21 mouse cellular contexts compared by ENCODE assay signal in the genomic region with DNA sequence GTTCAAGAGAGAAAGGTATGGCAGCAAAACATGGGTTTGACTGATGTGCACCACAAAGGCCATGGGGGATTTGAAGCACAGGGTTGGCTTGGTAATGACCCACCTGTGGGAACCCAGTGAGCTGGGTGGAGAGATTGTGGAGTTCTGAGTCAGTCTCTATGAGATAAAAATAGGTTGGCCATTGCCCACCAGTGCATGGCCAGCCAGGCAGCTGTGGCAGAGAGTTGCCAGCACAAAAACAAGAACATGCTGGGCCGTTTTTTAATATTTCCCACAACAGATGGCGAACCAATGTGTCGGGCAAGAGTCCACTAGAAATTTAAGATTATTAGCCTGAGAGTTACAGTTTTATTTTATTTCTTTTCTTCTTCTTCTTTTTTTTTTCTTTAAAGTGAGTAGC.
DNase-seq lines count a peak whose midpoint lies in the region; TF ChIP-seq lines count a peak whose summit lies in the region.
"Had no signal": no experiment of that assay in that cellular context is flagged by ENCODE, and none has a peak within 500 bp of the region (broad histone marks: within the 10 kb centered on the region; RNA-seq: fewer than 3 reads in every experiment).

No protein-coding gene starts in this region.

- no peaks in the 10 kb centered on the region for H3K4me1 ChIP-seq in cerebellum, adult 2 months (ENCODE audit: control insufficient read depth, insufficient read depth, low read length)
- H3K4me1 ChIP-seq: embryonic facial prominence, embryonic 10.5 days; embryonic facial prominence, embryonic 13.5 days; forebrain, embryonic 10.5 days; forebrain, embryonic 13.5 days; hindbrain, embryonic 12.5 days; hindbrain, embryonic 15.5 days had no signal

- TF ChIP-seq POLR2A in cerebellum, adult 2 months (IDR thresholded peaks at IDR 0.05; ENCODE audit: borderline replicate concordance, insufficient read depth, low read length): no peak

- peak; percentile 23 to 37 for DNase-seq in cerebellum, postnatal 14 days
- DNase-seq in cerebellum, adult 2 months: no peak
- DNase-seq in gastrocnemius, postnatal 25 days: peak; percentile 15
- no peak for DNase-seq in gastrocnemius, adult 18-20 months (ENCODE audit: low spot score)
- peak; percentile 9 for DNase-seq in fibroblast of lung, adult 2 months (ENCODE audit: low read depth)
- DNase-seq in frontal cortex, postnatal 14 days (ENCODE audit: low spot score in 2 of 2): no peak
- DNase-seq: adrenal gland, adult 2 months; adrenal gland, postnatal 14 days; B cell, adult 2 months; cerebellum, adult 11 months; cerebellum, adult 8-10 months; embryo, embryonic 11 days; heart, adult 11 months; kidney, adult 2 months had no signal

- H3K4me3 ChIP-seq in cerebellum, adult 2 months (replicated peaks; ENCODE audit: insufficient read depth, low read depth, low read length): no peak overlapping the region
- H3K4me3 ChIP-seq: embryonic facial prominence, embryonic 10.5 days; embryonic facial prominence, embryonic 13.5 days; erythroblast, embryonic 14.5 days; forebrain, embryonic 10.5 days; forebrain, embryonic 13.5 days; hindbrain, embryonic 12.5 days; hindbrain, embryonic 15.5 days had no signal

- H3K27me3 ChIP-seq in cerebellum, adult 2 months (ENCODE audit: control insufficient read depth, insufficient read depth, low read length): no peaks in the 10 kb centered on the region
- H3K27me3 ChIP-seq: embryonic facial prominence, embryonic 13.5 days; forebrain, embryonic 13.5 days; hindbrain, embryonic 12.5 days; hindbrain, embryonic 15.5 days had no signal

- TF ChIP-seq CTCF in cerebellum, adult 2 months (IDR thresholded peaks at IDR 0.05; ENCODE audit: borderline replicate concordance, insufficient read depth, low read depth, low read length): no peak

- 22% methylated on average over 3 of the region's 3 CpGs for WGBS in cerebellum, adult 2 months

- no peak overlapping the region for H3K27ac ChIP-seq in cerebellum, adult 2 months (ENCODE audit: insufficient read depth, low read length)
- H3K27ac ChIP-seq: embryonic facial prominence, embryonic 10.5 days; embryonic facial prominence, embryonic 13.5 days; forebrain, embryonic 10.5 days; forebrain, embryonic 13.5 days; hindbrain, embryonic 12.5 days; hindbrain, embryonic 15.5 days had no signal

Comparison
In these comparisons a context has a peak if more than half of its experiments do, and no peak if none do; other contexts are left out.
1. DNase-seq: peak in cerebellum, postnatal 14 days (2 of 2), gastrocnemius, postnatal 25 days (single experiment) and fibroblast of lung, adult 2 months (single experiment); none in cerebellum, adult 2 months (0 of 2), gastrocnemius, adult 18-20 months (single experiment) and frontal cortex, postnatal 14 days (0 of 2).